Mouse (Mus musculus) naive thymus-derived CD4-positive, alpha-beta T cell, adult 5 months (primary cell): ENCODE measurements around the gene Olfr1226. TPM values are rescaled to one million over a fixed set of nuclear protein-coding genes. Genes with fewer than 3 reads are reported as not detected.

ENCODE experiments used
- polyA plus RNA-seq: library from polyadenylated mRNA; unstranded; fragments of 100-300 nt; shearing (Covaris generic); gene quantifications from one replicate; pipeline ENCODE4 v1.2.1, GENCODE M21; 2017

The Olfr1226 gene
- not detected for polyA plus RNA-seq

DNA sequence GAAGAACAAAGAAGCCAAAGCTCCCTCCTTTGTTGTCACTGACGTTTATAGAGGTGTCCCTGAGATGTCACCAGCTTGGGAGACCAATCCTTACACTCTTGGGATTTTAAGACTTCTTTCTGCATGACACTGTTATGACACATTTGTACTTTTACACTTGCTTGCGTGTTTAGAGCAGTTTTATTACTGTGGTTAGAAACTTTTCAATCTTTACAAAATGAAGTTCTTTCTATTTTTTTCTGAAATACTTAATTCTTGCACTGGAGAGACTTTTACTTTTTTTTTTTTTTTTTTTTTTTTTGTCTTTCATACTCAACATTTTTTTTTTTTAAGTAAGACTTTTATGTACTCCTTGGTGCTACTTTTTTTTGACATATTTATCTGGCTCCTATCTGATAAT, at the start of gene Olfr1226:
Gene Olfr1226, minus strand, starts transcription at position 101 of the 400 bp plus-strand sequence.

DNA sequence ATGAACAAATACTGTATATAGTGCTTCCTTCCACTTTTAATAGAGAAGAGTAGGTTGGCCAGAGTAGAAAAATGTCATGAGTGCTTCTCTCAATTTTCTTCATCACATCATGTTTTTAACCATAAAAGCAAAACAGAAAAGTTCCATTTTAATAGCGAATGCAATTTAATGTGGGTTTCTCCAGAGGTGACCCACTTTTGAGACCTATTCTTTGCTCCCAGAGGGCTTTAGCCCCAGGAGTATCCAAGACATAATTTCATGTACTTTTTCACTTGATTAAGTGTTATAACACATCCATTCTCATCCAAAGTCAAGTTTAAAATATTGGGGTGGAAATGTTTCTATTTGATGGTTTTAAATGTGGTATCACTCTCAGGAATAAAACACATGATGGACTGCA, 25.3 kb downstream of the Olfr1226 start, which contains the start of gene Olfr1225:
Gene Olfr1225, minus strand, starts transcription at position 101 of the 400 bp plus-strand sequence.

DNA sequence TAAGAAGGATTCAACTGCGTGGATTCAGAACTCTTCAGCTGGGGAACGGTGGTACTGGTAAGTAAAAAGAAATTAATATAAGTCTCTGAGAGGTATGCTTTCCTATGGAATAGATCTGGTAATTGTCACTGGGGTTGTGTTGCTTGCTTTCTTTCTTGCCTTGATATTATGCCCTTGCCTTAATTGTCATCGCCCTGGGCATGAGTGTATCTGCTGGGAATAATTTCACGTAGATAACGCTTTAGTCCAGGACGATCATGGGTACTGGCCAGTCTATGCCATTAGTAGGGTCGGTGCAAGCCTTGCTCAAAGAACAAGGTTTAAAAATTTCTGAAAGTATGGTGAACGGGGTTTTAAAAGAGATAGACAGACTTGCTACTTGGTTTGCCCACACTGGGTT, 35.9 kb downstream of the Olfr1226 start, which contains the start of gene Olfr1224-ps1:
Gene Olfr1224-ps1, minus strand, starts transcription at position 101 of the 400 bp plus-strand sequence.

DNA sequence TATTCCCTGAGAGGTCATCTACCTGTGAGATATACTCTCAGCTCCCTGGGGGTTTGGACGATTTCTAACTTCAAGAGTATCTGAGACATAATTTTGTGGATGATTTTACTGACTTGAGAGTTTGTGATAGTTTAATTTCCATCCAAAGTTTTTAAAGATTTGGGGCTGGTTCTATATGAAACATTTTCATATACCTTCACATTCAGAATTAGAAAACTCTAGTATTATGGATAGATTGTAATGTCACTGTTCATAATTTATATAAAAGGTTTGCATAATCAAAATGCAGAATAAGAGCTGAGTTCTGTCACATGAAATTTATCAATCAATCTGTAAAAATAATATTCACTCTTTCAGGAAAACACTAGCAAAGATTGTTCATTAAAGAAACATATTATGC, 48.4 kb downstream of the Olfr1226 start, which contains the start of gene Olfr1223:
Gene Olfr1223, minus strand, starts transcription at position 101 of the 400 bp plus-strand sequence.

Other genes with a start within 250 kb of the Olfr1226 start
- not detected for gene Olfr1212, start 246.1 kb downstream of the Olfr1226 start, polyA plus RNA-seq
- not detected for gene Gm13762, start 219.8 kb downstream of the Olfr1226 start, polyA plus RNA-seq
- gene Olfr1214, start 207.4 kb downstream of the Olfr1226 start, polyA plus RNA-seq = not detected
- gene Olfr1215, start 193.1 kb downstream of the Olfr1226 start, polyA plus RNA-seq = 0.17 TPM
- gene Olfr1216, start 181.7 kb downstream of the Olfr1226 start, polyA plus RNA-seq = not detected
- gene Olfr1217, start 168.0 kb downstream of the Olfr1226 start, polyA plus RNA-seq = 0.21 TPM
- not detected for gene Olfr1218, start 138.9 kb downstream of the Olfr1226 start, polyA plus RNA-seq
- gene Olfr1219, start 116.5 kb downstream of the Olfr1226 start, polyA plus RNA-seq = not detected
- gene Olfr1220, start 93.2 kb downstream of the Olfr1226 start, polyA plus RNA-seq = 0.30 TPM
- gene Olfr1221, start 82.8 kb downstream of the Olfr1226 start, polyA plus RNA-seq = not detected
- gene Olfr1222, start 67.0 kb downstream of the Olfr1226 start, polyA plus RNA-seq = not detected
- gene Olfr1223, start 48.5 kb downstream of the Olfr1226 start, polyA plus RNA-seq = not detected
- not detected for gene Olfr1224-ps1, start 36.0 kb downstream of the Olfr1226 start, polyA plus RNA-seq
- gene Olfr1225, start 25.4 kb downstream of the Olfr1226 start, polyA plus RNA-seq = not detected
- 0.17 TPM for gene Olfr1228, start 54.0 kb upstream of the Olfr1226 start, polyA plus RNA-seq
- not detected for gene Olfr1229, start 88.0 kb upstream of the Olfr1226 start, polyA plus RNA-seq
- gene Olfr1230, start 97.2 kb upstream of the Olfr1226 start, polyA plus RNA-seq = not detected
- gene Olfr1231, start 107.0 kb upstream of the Olfr1226 start, polyA plus RNA-seq = not detected
- not detected for gene Olfr1232, start 129.6 kb upstream of the Olfr1226 start, polyA plus RNA-seq
- not detected for gene Olfr1233, start 142.3 kb upstream of the Olfr1226 start, polyA plus RNA-seq
- not detected for gene Olfr1234, start 164.8 kb upstream of the Olfr1226 start, polyA plus RNA-seq
- not detected for gene Olfr1238, start 209.6 kb upstream of the Olfr1226 start, polyA plus RNA-seq
- gene Olfr1239, start 220.4 kb upstream of the Olfr1226 start, polyA plus RNA-seq = not detected
- gene Olfr1240, start 243.0 kb upstream of the Olfr1226 start, polyA plus RNA-seq = not detected